Mouse (Mus musculus) right cerebral cortex, postnatal 14 days (tissue): ENCODE data around the gene Sctr.

Experiments
- DNase-seq: peaks from one replicate; pipeline ENCODE4 v3.0.0; 2022

Sctr gene

GRCm38 (mm10) chr1:120071133-120071532 lies 64.4 kb downstream of the Sctr start:
- no peak for DNase-seq

- DNase-seq = peak; percentile 44
Observed at GRCm38 (mm10) chr1:120072900-120073299, 66.2 kb downstream of the Sctr start.

DNA sequence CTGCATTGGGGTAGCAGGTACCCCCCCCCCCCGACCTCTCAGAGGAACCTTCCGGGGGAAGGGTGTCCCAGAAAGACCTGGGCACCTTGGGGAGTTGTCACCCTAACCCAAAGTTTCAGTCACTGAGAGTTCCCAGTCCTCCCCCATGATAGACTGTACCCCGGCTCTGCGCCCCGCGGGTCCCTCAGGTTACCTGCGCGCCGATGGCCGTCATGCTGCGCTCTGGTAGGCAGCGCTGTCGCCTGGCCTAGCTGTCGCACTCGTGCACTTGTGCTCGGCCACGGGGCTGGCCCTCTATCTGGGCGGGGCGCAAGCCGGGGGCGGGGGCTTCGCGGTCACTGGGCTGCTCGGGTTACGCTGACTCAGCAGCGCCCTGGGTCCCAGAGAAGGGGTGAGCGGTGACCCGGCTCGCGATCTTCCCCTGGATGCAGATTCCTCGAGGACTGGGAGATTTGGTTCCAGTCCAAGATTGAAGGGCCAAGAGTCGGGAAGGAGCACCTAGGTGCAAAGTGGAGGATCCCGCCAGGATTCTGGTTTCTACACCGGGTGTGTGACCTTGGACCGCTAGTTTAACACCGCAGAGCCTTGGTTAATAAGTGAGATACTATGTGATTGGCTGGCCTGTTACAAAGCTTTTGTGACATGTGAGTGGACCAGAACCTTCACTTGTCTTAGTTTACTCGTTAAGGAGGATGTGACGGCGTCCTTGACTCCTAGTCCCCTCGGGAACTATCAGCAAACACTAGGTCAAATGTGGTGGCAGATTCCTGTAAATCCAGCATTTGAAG lies 67.0 kb downstream of the Sctr start, which contains the start of gene Tmem37:
Gene Tmem37, minus strand, starts transcription at position 556 of the 788 bp plus-strand sequence.
- DNase-seq = peak; percentile 53

DNA sequence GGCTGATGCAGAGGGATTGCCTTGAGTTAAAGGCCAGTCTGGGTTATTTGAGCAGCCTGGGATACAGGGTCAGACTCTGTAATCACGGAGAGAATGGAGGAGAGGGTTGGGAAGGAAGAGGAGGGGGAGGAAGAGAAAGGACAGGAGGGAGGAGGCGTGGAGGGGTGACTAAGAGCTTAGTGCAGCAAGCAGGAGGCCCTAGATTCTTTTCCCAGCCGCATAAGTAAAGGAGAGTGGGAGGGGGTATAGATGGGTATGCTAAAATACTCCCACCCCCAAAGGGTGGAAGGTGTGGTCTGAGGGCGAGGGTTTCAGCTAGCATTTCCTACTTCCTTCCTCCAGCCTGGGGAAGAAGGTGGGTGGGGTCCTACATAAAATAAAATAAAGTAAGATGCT lies 67.6 kb downstream of the Sctr start:
- DNase-seq = no peak

- no peak for DNase-seq
Observed at GRCm38 (mm10) chr1:120074931-120075330, 68.2 kb downstream of the Sctr start.

GRCm38 (mm10) chr1:120075507-120075906 lies 68.8 kb downstream of the Sctr start:
- DNase-seq = no peak

DNA sequence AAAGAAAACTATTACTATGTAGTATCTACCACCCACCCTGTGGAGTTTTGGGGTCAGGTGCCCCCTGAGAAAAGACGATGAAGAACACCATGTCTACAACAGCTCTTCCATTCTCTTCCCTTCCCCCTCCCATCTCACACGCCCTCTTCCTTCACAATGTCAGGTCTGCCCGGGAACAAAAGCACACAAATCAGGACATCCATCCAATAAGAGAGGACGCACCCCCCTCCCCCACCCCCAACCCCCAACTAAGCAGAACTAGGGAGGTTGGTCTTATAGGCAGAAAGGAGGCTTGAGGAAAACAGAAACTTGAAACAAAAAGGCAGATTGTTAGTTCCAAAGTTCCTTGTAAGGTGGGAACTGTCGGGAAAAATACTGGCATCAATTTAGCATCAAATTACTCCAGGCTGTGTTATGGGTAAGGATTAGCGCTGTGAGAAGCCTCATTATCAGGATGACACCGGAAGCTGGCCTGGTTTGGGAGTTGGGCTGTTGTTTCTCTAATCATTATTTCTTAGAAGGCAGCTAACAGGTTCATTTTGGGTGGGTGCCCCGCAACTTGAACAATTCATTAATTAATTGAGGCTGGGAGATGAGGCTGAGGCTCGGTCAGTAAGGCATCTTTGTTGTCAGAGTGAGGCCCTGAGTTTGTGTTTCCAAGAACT lies 71.2 kb downstream of the Sctr start:
- DNase-seq = no peak

DNA sequence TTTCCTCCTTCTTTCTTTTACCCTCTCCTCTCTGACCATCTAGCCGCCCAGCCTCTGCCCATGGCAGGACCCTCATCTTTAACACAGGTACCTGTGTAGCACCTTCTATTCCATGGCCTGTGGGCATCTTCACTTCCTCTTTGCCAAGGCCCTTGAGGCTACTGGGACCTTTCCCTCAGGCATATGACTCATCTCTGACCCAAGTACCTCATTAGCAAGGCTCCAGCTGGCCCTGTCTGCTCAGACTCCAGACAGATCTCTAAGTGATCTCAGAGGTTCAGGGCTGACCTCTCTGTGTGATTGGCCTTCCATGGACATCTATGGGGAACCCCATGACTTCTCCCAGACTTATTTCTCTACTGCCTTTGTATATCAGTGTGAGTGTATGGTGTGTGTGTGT lies 73.9 kb downstream of the Sctr start:
- DNase-seq = no peak

- DNase-seq = no peak
Observed at GRCm38 (mm10) chr1:120082957-120083585, 76.4 kb downstream of the Sctr start.

- DNase-seq = no peak
Observed at GRCm38 (mm10) chr1:120083921-120084517, 77.3 kb downstream of the Sctr start.

- DNase-seq = no peak
Observed at GRCm38 (mm10) chr1:120085696-120086095, 79.0 kb downstream of the Sctr start.

- no peak for DNase-seq
Observed at GRCm38 (mm10) chr1:120086644-120087043, 80.0 kb downstream of the Sctr start.

DNA sequence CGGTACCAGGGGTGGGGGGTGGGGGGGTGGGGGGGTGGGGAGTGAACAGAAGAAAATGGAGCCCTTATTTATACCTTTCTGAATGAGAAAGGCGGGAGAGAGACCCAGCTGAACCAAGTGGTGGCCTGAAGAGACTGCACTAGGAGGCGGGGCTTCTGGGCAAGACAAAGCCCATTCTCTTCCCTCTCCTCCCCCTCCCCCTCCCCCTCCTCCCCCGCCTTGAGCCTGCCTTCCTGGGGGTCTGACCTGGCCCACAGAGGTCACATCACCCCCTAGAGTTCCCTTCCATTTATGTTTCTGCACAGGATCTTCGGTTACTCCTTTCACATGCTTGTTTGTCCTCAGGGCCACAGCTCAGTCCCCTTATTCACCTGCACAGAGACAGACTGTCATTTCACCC lies 82.5 kb downstream of the Sctr start:
- DNase-seq = no peak

- no peak for DNase-seq
Observed at GRCm38 (mm10) chr1:120090880-120091570, 84.3 kb downstream of the Sctr start.

GRCm38 (mm10) chr1:120093482-120094134 lies 86.9 kb downstream of the Sctr start:
- peak; percentile 91 for DNase-seq

DNA sequence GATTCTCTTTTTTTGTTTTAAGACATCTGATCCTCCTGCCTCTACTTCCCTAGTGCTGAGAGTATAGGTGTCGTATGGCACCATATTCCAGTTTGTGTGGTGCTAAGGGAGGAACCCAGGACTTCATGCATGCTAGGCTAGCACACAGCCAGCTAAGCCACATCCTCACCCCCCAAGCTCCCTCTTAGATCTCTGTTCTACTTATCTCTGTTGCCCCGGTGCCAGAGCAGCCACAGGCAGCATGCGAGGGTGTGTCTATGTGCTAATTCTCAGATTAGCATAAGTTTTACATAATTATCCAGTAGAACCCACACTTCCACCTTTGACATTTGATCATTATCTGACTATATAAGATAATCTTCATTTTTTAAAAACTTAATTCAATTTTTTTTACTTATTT lies 88.2 kb downstream of the Sctr start:
- DNase-seq = no peak

GRCm38 (mm10) chr1:120098327-120098726 lies 91.6 kb downstream of the Sctr start:
- DNase-seq = peak; percentile 71

GRCm38 (mm10) chr1:120099483-120099882 lies 92.8 kb downstream of the Sctr start:
- DNase-seq = no peak

GRCm38 (mm10) chr1:120100456-120101226 lies 93.9 kb downstream of the Sctr start:
- no peak for DNase-seq

- no peak for DNase-seq
Observed at GRCm38 (mm10) chr1:120101227-120101609, 94.5 kb downstream of the Sctr start.

GRCm38 (mm10) chr1:120105556-120105959 lies 98.9 kb downstream of the Sctr start:
- DNase-seq = no peak
